Mouse (Mus musculus) kidney, adult 2 months (tissue): ENCODE measurements around the gene Mrpl52.

Experiments
- CTCF ChIP-seq: fragments of 200-500 bp; conservative IDR thresholded peaks from 2 replicates; pipeline ENCODE4 v1.5.1; 2011; ENCODE audit warnings: low read depth, mild to moderate bottlenecking, control low read depth, low read length, moderate library complexity, mixed read lengths; ENCODE audit not compliant: insufficient read depth, insufficient read length
- POLR2A ChIP-seq: fragments of 200-500 bp; IDR thresholded peaks from one replicate; pipeline ENCODE4 v1.6.1; 2011; ENCODE audit warnings: low read depth, low read length, control low read depth

DNA sequence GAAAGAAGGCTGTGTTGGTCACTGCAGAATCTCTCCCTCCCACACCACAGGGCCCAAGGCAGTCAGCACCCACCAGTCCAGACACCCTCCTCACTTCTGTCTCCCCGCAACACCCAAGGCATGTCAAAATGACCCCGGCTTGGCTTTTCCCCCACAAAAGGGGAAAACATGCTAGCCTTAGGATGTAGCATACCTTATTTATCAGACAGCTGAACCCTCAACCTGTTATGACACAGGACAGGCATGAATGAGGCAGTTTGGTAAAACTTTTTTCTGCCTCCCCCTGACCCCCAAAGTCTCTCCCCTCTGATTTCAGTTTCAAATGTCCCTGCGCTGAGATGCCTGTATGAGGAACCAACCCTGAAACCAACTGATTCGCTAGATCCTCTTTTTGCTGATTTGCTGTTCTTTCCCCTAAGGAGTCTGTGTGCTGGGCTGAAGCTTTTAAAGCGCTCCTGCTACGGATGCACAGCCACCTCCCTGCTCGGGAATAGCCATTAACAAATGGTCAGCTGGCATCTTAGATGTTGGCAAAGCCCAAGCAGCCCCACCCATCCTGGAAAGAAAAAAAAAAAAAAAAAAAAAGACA is 17.6 kb upstream of the Mrpl52 start:
- peak; percentile 0 for TF ChIP-seq POLR2A
- TF ChIP-seq CTCF = no peak
